Mouse (Mus musculus): Measurements from ENCODE around the gene 1190002N15Rik. TPM values are rescaled to one million over a fixed set of nuclear protein-coding genes. Genes with fewer than 3 reads are reported as not detected.
A peak's percentile ranks its signal among the peaks of the same experiment; 100 is the strongest.

Gene 1190002N15Rik
- 35.5 and 37.6 TPM in 2 replicates for polyA plus RNA-seq (2014; fragmentation: Nextera tagmentation; extraction: Ambion mirVana)

- Histone ChIP-seq H3K4me2 (peak within 1 kb of the TSS; percentile 86), H3K4me1 (ENCODE audit: insufficient read depth) (0 out of 2 replicates have a peak, but pooled peaks cover 5% of the 10 kb centered on the region), H3K27ac (ENCODE audit: low read depth) (peak within 1 kb of the TSS; percentile 98), H3K9me3 (ENCODE audit: low read depth, low read length) (no peaks in the 10 kb centered on the region), H3K4me3 (ENCODE audit: low read depth, low read length) (peak within 1 kb of the TSS; percentile 77), H3K27me3 (ENCODE audit: insufficient read depth, low read length) (no peaks in the 10 kb centered on the region), H3K36me3 (ENCODE audit: insufficient read depth) (no peaks in the 10 kb centered on the region), H3K9ac (peak within 1 kb of the TSS; percentile 82)
- TF ChIP-seq CTCF (IDR thresholded peaks at IDR 0.05; ENCODE audit: low read depth) = no peak
- peak; percentile 92 for ATAC-seq (ENCODE audit: insufficient read depth)
- peak; percentile 97 for DNase-seq
- under 1% methylated on average over 56 of the region's 104 CpGs for WGBS
Observed at GRCm38 (mm10) chr9:94537970-94538822, at the start of gene 1190002N15Rik. Gene 1190002N15Rik, minus strand, starts transcription at chr9:94538081.

- no peak overlapping the region for H3K4me3 ChIP-seq (ENCODE audit: low read depth, low read length)
- H3K4me1 ChIP-seq (ENCODE audit: insufficient read depth) = 0 out of 2 replicates have a peak, but pooled peaks cover 4% of the 10 kb centered on the region
- H3K27ac ChIP-seq (ENCODE audit: low read depth) = no peak overlapping the region
- no peaks in the 10 kb centered on the region for H3K27me3 ChIP-seq (ENCODE audit: insufficient read depth, low read length)
- no peak for TF ChIP-seq CTCF (IDR thresholded peaks at IDR 0.05; ENCODE audit: low read depth)
- 52% methylated on average over 8 of the region's 8 CpGs for WGBS
- H3K9ac ChIP-seq = no peak overlapping the region
- DNase-seq (peak; percentile 50), ATAC-seq (ENCODE audit: insufficient read depth) (no peak)
- no peaks in the 10 kb centered on the region for H3K9me3 ChIP-seq (ENCODE audit: low read depth, low read length)
- H3K36me3 ChIP-seq (ENCODE audit: insufficient read depth) = no peaks in the 10 kb centered on the region
- no peak overlapping the region for H3K4me2 ChIP-seq
Observed at GRCm38 (mm10) chr9:94582309-94582708, 44.4 kb upstream of the 1190002N15Rik start.

DNA sequence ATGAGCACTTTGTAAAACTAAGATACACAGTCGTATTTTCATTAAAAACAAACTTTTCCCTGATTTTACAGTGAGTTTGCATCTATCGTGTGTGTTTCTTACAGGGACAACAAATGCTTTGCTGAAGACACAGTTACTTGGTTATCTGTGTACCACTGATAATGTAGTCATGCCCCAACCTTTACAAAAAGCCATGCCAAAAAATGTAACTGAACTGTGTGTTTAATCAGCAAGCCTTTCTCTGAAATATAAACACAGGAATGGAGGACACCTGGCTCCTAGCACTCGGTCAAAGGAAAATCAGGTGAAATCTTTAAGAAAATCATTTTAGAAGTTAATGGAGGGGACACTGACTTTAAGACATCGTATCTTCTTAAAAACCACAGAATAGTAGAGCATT, 43.8 kb upstream of the 1190002N15Rik start:
- no peak for ATAC-seq (ENCODE audit: insufficient read depth)
- no peak for TF ChIP-seq CTCF (IDR thresholded peaks at IDR 0.05; ENCODE audit: low read depth)
- Histone ChIP-seq H3K9ac (no peak overlapping the region), H3K27me3 (ENCODE audit: insufficient read depth, low read length) (no peaks in the 10 kb centered on the region), H3K27ac (ENCODE audit: low read depth) (no peak overlapping the region), H3K4me3 (ENCODE audit: low read depth, low read length) (no peak overlapping the region), H3K4me2 (no peak overlapping the region), H3K9me3 (ENCODE audit: low read depth, low read length) (no peaks in the 10 kb centered on the region), H3K36me3 (ENCODE audit: insufficient read depth) (no peaks in the 10 kb centered on the region), H3K4me1 (ENCODE audit: insufficient read depth) (0 out of 2 replicates have a peak, but pooled peaks cover 4% of the 10 kb centered on the region)
- DNase-seq = no peak
- 71% methylated on average over 4 of the region's 4 CpGs for WGBS

- DNase-seq (peak; percentile 86), ATAC-seq (ENCODE audit: insufficient read depth) (peak; percentile 78)
- Histone ChIP-seq H3K9ac (no peak overlapping the region), H3K4me3 (ENCODE audit: low read depth, low read length) (no peak overlapping the region), H3K9me3 (ENCODE audit: low read depth, low read length) (no peaks in the 10 kb centered on the region), H3K36me3 (ENCODE audit: insufficient read depth) (no peaks in the 10 kb centered on the region), H3K4me1 (ENCODE audit: insufficient read depth) (0 out of 2 replicates have a peak, but pooled peaks cover 4% of the 10 kb centered on the region), H3K27me3 (ENCODE audit: insufficient read depth, low read length) (no peaks in the 10 kb centered on the region), H3K27ac (ENCODE audit: low read depth) (peak overlapping the region; percentile 54), H3K4me2 (no peak overlapping the region)
- 41% methylated on average over 3 of the region's 3 CpGs for WGBS
- TF ChIP-seq CTCF (IDR thresholded peaks at IDR 0.05; ENCODE audit: low read depth) = no peak
Observed at GRCm38 (mm10) chr9:94580071-94580737, 42.3 kb upstream of the 1190002N15Rik start.

- no peaks in the 10 kb centered on the region for H3K4me1 ChIP-seq (ENCODE audit: insufficient read depth)
- no peak overlapping the region for H3K9ac ChIP-seq
- no peak overlapping the region for H3K4me2 ChIP-seq
- H3K27me3 ChIP-seq (ENCODE audit: insufficient read depth, low read length) = no peaks in the 10 kb centered on the region
- no peak for DNase-seq
- H3K27ac ChIP-seq (ENCODE audit: low read depth) = no peak overlapping the region
- H3K9me3 ChIP-seq (ENCODE audit: low read depth, low read length) = no peaks in the 10 kb centered on the region
- no peak for TF ChIP-seq CTCF (IDR thresholded peaks at IDR 0.05; ENCODE audit: low read depth)
- 46% methylated on average over 1 of the region's 1 CpGs for WGBS
- ATAC-seq (ENCODE audit: insufficient read depth) = no peak
- H3K36me3 ChIP-seq (ENCODE audit: insufficient read depth) = no peaks in the 10 kb centered on the region
- no peak overlapping the region for H3K4me3 ChIP-seq (ENCODE audit: low read depth, low read length)
Observed at GRCm38 (mm10) chr9:94571802-94572201, 33.9 kb upstream of the 1190002N15Rik start.

DNA sequence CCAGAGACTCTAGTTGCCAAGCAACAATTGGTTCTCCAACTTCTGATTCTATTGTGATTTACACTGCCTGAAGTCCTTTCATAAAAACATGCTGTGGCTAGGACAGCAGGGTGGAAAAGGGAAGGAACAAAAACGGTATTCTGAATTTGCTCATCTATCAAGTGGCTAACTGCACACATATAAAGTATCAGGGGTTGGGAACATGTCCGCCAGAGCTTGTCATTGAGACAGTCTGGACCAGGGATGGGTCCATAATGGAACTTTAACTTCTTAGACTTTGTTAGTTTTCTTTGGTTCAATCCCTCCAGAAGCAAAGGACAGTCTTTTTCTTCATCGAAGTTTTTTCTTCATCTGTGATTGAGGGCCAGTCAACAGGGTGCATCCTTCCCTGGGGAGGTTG, 30.5 kb upstream of the 1190002N15Rik start:
- H3K9ac ChIP-seq = no peak overlapping the region
- no peaks in the 10 kb centered on the region for H3K4me1 ChIP-seq (ENCODE audit: insufficient read depth)
- H3K9me3 ChIP-seq (ENCODE audit: low read depth, low read length) = no peaks in the 10 kb centered on the region
- H3K27me3 ChIP-seq (ENCODE audit: insufficient read depth, low read length) = no peaks in the 10 kb centered on the region
- H3K36me3 ChIP-seq (ENCODE audit: insufficient read depth) = no peaks in the 10 kb centered on the region
- no peak overlapping the region for H3K27ac ChIP-seq (ENCODE audit: low read depth)
- TF ChIP-seq CTCF (IDR thresholded peaks at IDR 0.05; ENCODE audit: low read depth) = no peak
- ATAC-seq (ENCODE audit: insufficient read depth) (no peak), DNase-seq (no peak)
- H3K4me3 ChIP-seq (ENCODE audit: low read depth, low read length) = no peak overlapping the region
- 82% methylated on average over 3 of the region's 3 CpGs for WGBS
- H3K4me2 ChIP-seq = no peak overlapping the region

- no peaks in the 10 kb centered on the region for H3K36me3 ChIP-seq (ENCODE audit: insufficient read depth)
- no peak overlapping the region for H3K9ac ChIP-seq
- DNase-seq (no peak), ATAC-seq (ENCODE audit: insufficient read depth) (no peak)
- H3K4me2 ChIP-seq = no peak overlapping the region
- H3K27me3 ChIP-seq (ENCODE audit: insufficient read depth, low read length) = no peaks in the 10 kb centered on the region
- no peaks in the 10 kb centered on the region for H3K9me3 ChIP-seq (ENCODE audit: low read depth, low read length)
- TF ChIP-seq CTCF (IDR thresholded peaks at IDR 0.05; ENCODE audit: low read depth) = no peak
- H3K4me3 ChIP-seq (ENCODE audit: low read depth, low read length) = no peak overlapping the region
- 52% methylated on average over 5 of the region's 5 CpGs for WGBS
- no peak overlapping the region for H3K27ac ChIP-seq (ENCODE audit: low read depth)
- H3K4me1 ChIP-seq (ENCODE audit: insufficient read depth) = no peaks in the 10 kb centered on the region
Observed at GRCm38 (mm10) chr9:94567722-94568314, 29.9 kb upstream of the 1190002N15Rik start.

All from lung, embryonic 14.5 days (tissue).